Mouse (Mus musculus) megakaryocyte progenitor cell, adult 5-6 weeks (primary cell): ENCODE results near the gene Zfp563. TPM values are rescaled to one million over a fixed set of nuclear protein-coding genes. Genes with fewer than 3 reads are reported as not detected.

Experiments used
- ATAC-seq: replicated peaks from 2 replicates; pipeline ENCODE4 v1.8.0; 2016; ENCODE audit warnings: mild to moderate bottlenecking, moderate TSS enrichment, inconsistent platforms; ENCODE audit not compliant: poor library complexity
- total RNA-seq, 2 experiments: library from RNA; stranded (forward) in 1 of 2; stranded (reverse) in 1 of 2; fragments of 157-497, 149-512 nt in 1 of 2; fragments of 200-1000 nt in 1 of 2; gene quantifications; 2 replicates each; pipeline versions ENCODE4 v1.2.3 to v1.2.4; 2015 to 2017

The Zfp563 gene
- 5.3 and 8.2 TPM in 2 replicates for total RNA-seq (2015)
- 3.4 and 5.5 TPM in 2 replicates for total RNA-seq (2017)

DNA sequence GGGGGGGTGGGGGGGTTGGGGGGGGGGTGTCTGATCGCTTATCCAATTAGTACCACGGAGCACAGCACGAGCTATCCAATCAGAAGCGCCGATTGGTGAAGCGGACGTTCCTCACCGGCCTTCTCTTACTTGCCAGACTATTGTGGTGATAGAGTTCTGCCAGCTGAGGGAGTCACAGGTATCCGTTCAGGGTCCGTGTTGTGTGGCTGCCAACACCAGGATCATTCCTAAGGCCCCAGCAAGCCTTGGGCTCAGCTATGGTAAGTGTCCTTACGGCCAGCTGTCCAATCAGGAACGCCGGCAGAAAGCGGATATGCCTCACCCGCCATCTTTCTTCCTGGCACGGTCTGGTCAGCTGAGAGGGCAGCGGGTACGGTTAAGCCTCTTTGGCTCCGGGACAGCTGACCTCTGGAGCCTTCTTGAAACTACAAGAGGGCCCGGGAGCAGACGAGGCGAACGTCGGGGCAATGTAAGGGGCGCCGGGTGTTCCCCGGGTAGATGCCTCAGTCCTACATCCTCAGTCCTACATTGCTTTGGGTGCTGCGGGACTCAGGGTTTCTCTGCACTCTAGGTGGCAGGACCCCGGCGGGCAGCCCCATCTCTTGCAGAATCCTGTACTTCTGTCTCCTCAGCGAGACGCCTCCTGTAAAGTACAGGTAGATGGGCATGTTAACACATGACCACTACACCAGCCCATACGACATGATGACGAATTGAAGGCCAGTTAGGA lies at the start of gene Zfp563:
Gene Zfp563, plus strand, starts transcription at position 91 of the 730 bp plus-strand sequence.
- ATAC-seq, result peak; percentile 91

DNA sequence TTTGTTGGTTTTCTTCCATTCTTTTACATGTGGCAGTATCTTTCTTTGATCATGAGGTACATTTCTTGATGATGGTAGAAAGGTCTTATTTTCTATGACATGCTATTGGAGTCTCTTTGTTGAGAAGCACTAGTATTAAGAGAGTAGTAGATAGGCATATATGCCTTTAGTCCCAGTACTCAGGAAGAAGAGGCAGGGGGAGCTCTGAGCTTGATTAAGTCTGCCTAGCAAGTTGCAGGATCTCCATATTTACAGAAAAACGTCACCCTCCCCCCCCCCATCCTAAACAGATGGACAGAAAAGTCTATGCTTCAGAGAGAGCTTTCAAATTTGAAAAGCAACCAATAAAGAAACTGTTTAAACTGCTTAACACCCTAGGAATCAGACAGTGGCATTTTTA lies 30.3 kb upstream of the Zfp563 start:
- no peak for ATAC-seq

DNA sequence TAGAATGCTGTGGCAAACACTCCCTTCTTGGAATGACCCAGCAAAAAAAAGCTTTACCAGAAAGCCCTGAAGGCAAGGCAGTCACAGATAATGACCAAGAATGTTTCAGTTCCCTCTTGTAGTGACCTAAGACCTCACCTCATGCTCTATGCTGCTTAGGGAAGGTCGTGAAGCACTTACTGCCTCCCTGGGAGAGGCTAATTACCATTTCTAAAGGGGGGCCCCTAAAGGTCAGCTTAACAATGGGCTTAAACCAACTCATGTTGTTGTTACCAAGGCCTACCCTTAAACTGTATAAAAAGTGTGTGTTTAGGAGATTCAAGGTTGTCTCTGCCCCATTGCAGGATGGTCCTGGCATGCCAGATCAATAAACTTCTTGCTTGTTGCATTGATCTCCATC lies 26.1 kb upstream of the Zfp563 start:
- no peak for ATAC-seq

DNA sequence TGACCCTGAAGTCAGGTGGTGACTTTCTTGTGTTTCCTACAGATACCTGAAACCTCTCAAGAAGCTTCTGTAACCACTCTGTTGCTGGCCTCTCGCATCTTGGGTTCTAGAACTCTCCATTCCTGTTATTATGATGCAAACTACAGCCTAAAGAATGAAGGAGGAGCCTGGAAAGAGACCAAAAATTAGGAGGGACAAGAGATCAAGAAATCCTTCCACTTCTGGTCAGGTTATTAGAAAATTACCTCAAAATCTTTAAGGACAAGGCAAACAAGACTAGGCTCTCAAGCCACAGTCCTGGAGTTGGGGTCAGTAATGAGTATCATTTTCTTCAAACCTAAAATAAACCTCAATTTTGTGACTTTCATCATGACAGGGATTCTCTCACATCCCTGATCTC lies 21.2 kb upstream of the Zfp563 start, which contains the start of gene 4921501E09Rik:
Gene 4921501E09Rik, minus strand, starts transcription at position 101 of the 400 bp plus-strand sequence.
- no peak for ATAC-seq

DNA sequence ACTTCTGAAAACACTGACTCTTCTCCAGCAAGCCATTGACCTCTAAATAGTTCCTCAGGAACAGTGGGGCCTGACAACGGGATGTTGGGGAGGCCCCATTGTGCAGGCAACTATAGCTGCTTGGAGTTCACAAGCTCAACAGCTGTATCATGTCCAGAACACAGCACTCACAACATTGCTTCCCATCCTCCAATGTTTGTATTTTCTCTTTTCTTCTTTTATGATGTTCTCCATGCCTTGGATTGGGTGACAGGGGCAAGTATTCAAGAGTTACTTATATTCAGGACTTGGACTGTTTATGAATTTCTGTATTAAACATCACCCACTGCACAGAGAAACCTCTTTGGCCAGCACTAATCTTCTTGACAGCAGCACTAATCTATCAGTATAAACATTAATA lies 2.5 kb downstream of the Zfp563 start:
- no peak for ATAC-seq

DNA sequence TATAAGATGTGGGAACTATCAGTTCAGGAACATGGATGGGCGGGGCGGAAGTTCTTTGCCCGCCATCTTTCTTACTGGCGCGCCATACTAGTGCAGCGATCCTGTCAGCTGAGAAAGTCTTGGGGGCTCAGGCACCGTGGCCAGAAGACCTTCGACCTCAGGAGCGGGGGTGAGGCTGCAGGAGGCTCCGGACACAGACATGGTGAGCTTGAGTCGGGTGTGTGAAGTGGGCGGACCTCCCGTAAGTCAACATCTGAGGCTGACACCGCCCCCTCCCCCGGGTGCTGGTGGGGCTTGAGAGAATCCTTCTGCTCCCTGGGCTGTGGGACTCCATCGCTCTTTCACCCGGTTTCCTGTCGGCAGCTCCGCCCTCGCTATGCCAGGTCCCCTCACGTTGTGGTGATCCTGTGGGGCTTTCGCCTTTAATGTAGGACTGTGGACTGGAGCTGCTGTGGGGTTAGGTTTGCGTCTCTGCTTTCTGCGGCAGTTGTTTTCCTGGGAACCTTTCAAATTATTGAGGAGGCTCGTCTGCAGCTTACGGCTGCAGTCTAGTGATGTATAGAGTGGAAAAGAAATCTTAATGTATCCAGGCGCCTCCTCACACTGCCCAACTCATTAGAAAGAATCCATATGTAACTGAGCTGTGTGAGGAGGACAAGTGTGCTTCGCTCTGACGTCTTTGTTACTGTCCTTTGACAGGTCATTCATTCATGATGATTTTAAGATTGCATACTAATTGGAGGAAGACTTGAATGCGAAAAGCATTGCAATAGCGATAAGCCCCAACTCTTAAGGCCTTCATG lies 3.5 kb downstream of the Zfp563 start:
- peak; percentile 59 for ATAC-seq

DNA sequence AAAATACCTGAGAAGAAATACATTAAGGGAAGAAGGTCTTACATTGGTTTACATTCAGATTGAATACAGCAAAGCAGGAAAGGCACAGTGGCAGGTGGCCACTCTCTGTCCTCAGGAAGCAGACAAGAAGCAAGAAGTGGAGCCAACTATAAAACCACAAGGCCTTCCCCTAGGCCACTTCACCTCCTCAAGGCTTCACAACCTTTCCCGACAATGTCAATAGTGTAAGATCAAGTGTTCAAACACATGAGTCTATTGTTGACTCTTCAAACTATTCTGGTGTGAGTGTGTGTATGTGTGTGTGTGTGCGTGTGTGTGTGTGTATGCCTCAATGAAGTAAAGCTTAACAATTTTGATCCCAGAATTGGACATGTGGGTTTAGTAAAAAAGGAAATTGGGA lies 8.3 kb downstream of the Zfp563 start:
- no peak for ATAC-seq

DNA sequence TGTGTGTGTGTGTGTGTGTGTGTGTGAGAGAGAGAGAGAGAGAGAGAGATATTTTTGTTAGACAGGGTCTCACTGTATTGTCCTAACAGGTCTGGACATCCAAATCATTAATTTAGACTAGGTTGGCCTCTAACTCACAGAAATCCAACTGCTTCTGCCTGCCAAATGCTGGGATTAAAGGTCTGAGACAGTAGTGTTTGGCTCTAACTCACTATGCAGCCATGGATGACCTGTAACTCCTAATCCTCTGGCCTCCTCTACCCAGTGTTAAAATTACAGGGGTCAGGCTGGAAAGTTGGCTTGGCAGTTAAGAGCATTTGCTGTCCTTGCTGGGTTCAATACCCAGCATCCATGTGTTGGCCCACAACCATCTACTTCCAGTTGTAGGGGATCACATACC lies 35.4 kb downstream of the Zfp563 start:
- no peak for ATAC-seq

DNA sequence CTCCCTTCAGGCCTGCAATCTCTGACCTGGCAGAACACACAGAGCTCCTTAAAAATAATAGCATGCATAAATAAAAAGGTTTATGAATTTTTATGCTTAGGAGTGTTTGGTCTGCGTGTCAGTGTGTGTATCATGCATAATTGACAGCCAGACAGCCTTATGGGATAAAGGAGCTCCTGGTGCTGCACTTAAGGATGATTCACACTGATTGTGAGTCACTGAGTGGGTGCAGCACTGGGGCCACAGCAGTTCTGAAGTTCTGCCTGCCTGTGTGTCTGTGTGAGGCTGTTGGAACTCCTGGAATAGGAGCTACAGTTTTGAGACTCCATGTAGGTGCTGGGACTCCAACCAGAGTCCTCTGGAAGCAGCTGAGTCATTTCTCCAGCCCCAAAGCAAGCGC lies 37.1 kb downstream of the Zfp563 start:
- ATAC-seq, result no peak

DNA sequence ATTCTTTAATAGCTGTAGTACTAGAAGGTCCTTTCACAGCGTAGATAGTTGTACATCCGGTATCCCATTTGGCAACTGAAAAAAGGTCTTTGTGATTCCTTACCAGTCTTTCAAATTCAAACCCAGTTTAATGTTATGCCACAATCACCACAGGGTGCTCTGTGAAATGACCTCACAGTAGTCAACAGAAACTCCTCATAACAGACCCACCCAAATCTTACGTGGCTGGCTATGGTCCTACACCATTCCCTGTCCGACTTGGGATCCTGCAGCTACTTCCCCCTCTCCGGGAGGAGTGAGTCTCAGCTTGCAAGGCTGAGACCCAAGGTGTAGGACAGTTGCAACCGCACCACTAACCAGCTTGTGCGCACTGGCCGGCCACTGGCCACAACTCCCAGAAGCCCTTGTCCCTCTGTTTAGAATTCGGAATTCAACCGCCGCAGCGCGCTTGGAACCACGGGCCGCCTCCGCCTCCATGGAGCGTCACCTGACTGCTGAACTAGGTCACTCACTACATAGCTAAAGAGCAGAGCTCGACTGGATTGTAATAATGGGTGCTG lies 50.2 kb downstream of the Zfp563 start, which contains the start of gene Morc2b:
Gene Morc2b, minus strand, starts transcription at position 423 of the 560 bp plus-strand sequence.
- no peak for ATAC-seq

Other genes with a start within 250 kb of the Zfp563 start
- gene Zfp870, start 197.7 kb upstream of the Zfp563 start, total RNA-seq (2015), result 3.6 and 4.1 TPM in 2 replicates
- gene Zfp870, start 197.7 kb upstream of the Zfp563 start, total RNA-seq (2017), result 2.0 and 2.8 TPM in 2 replicates
- not detected in 2 replicates for gene Cyp4f14, start 172.0 kb upstream of the Zfp563 start, total RNA-seq (2015)
- not detected in 2 replicates for gene Cyp4f14, start 172.0 kb upstream of the Zfp563 start, total RNA-seq (2017)
- 8.9 and 11.2 TPM in 2 replicates for gene Cyp4f13, start 141.9 kb upstream of the Zfp563 start, total RNA-seq (2015)
- gene Cyp4f13, start 141.9 kb upstream of the Zfp563 start, total RNA-seq (2017), result 2.3 and 5.0 TPM in 2 replicates
- gene Zfp472, start 123.5 kb upstream of the Zfp563 start, total RNA-seq (2015), result 19.2 and 23.1 TPM in 2 replicates
- 19.1 and 20.9 TPM in 2 replicates for gene Zfp472, start 123.5 kb upstream of the Zfp563 start, total RNA-seq (2017)
- gene Zfp952, start 96.2 kb upstream of the Zfp563 start, total RNA-seq (2015), result 5.9 TPM in 2 replicates
- gene Zfp952, start 96.2 kb upstream of the Zfp563 start, total RNA-seq (2017), result 8.4 and 10.2 TPM in 2 replicates
- 5.7 and 9.8 TPM in 2 replicates for gene Zfp763, start 55.9 kb upstream of the Zfp563 start, total RNA-seq (2015)
- 5.6 and 8.1 TPM in 2 replicates for gene Zfp763, start 55.9 kb upstream of the Zfp563 start, total RNA-seq (2017)
- not detected in 2 replicates for gene 4921501E09Rik, start 21.3 kb upstream of the Zfp563 start, total RNA-seq (2015)
- gene 4921501E09Rik, start 21.3 kb upstream of the Zfp563 start, total RNA-seq (2017), result not detected in 2 replicates
- gene Morc2b, start 50.4 kb downstream of the Zfp563 start, total RNA-seq (2015), result not detected in 2 replicates
- not detected in 2 replicates for gene Morc2b, start 50.4 kb downstream of the Zfp563 start, total RNA-seq (2017)
- gene Olfr55, start 79.1 kb downstream of the Zfp563 start, total RNA-seq (2015), result not detected in 2 replicates
- not detected in 2 replicates for gene Olfr55, start 79.1 kb downstream of the Zfp563 start, total RNA-seq (2017)
- gene Olfr239, start 102.0 kb downstream of the Zfp563 start, total RNA-seq (2015), result not detected in 2 replicates
- gene Olfr239, start 102.0 kb downstream of the Zfp563 start, total RNA-seq (2017), result not detected in 2 replicates
- gene Olfr1564, start 132.4 kb downstream of the Zfp563 start, total RNA-seq (2015), result not detected in 2 replicates
- not detected in 2 replicates for gene Olfr1564, start 132.4 kb downstream of the Zfp563 start, total RNA-seq (2017)
- 12.7 and 13.5 TPM in 2 replicates for gene Zfp955a, start 165.8 kb downstream of the Zfp563 start, total RNA-seq (2015)
- 13.7 and 15.3 TPM in 2 replicates for gene Zfp955a, start 165.8 kb downstream of the Zfp563 start, total RNA-seq (2017)
- 0.02 TPM in 1 of 2 replicates, not detected in the other for gene Olfr63, start 175.4 kb downstream of the Zfp563 start, total RNA-seq (2015)
- not detected in 2 replicates for gene Olfr63, start 175.4 kb downstream of the Zfp563 start, total RNA-seq (2017)
- 5.7 and 7.0 TPM in 2 replicates for gene Zfp955b, start 200.2 kb downstream of the Zfp563 start, total RNA-seq (2015)
- 5.6 and 9.1 TPM in 2 replicates for gene Zfp955b, start 200.2 kb downstream of the Zfp563 start, total RNA-seq (2017)